Mouse (Mus musculus) hindbrain, embryonic 12.5 days (tissue): ENCODE measurements around the gene Mycbp. TPM values are rescaled to one million over a fixed set of nuclear protein-coding genes. Genes with fewer than 3 reads are reported as not detected.

Experiments
- ATAC-seq: fragments of 200-750 bp; cut with Nextera tagmentation; 2 replicates; pipeline ENCODE4 v1.8.0; 2017; ENCODE audit warnings: moderate TSS enrichment; ENCODE audit not compliant: low FRiP score
- H3K27ac ChIP-seq: fragments of 300-500 bp; sonication (generic); 2 replicates; pipeline ENCODE4 v1.5.1; 2016; ENCODE audit warnings: mild to moderate bottlenecking
- H3K27me3 ChIP-seq: fragments of 300-500 bp; sonication (generic); 2 replicates; pipeline ENCODE4 v1.6.1; 2016; ENCODE audit warnings: mild to moderate bottlenecking
- H3K36me3 ChIP-seq: fragments of 300-500 bp; sonication (generic); 2 replicates; pipeline ENCODE4 v1.6.1; 2016; ENCODE audit warnings: mild to moderate bottlenecking
- H3K4me1 ChIP-seq: fragments of 300-500 bp; sonication (generic); 2 replicates; pipeline ENCODE4 v1.6.1; 2016
- H3K4me2 ChIP-seq: fragments of 300-500 bp; sonication (generic); replicated peaks from 2 replicates; pipeline ENCODE4 v1.6.1; 2016; ENCODE audit warnings: mild to moderate bottlenecking
- H3K4me3 ChIP-seq: fragments of 300-500 bp; sonication (generic); 2 replicates; pipeline ENCODE4 v1.5.1; 2016; ENCODE audit warnings: mild to moderate bottlenecking
- H3K9ac ChIP-seq: fragments of 300-500 bp; sonication (generic); 2 replicates; pipeline ENCODE4 v1.6.1; 2016; ENCODE audit warnings: mild to moderate bottlenecking, moderate library complexity
- H3K9me3 ChIP-seq: fragments of 300-500 bp; sonication (generic); replicated peaks from 2 replicates; pipeline ENCODE4 v1.6.1; 2016; ENCODE audit warnings: mild to moderate bottlenecking
- WGBS: fragments of 180-500 bp; shearing (Covaris S2); methylation state at CpG from one replicate; pipeline ENCODE4 v1.1.7; 2016; 5-methylcytosine and 5-hydroxymethylcytosine counted together
- polyA plus RNA-seq: library from polyadenylated mRNA; unstranded; fragments of >200 nt; fragmentation: Nextera tagmentation; extraction: Ambion mirVana; gene quantifications from 2 replicates; pipeline ENCODE4 v1.2.1, GENCODE M21; 2016

Mycbp gene
- polyA plus RNA-seq = 48.9 and 56.1 TPM in 2 replicates

GRCm38 (mm10) chr4:123904333-123905125 is at the start of gene Mycbp:
Gene Mycbp, plus strand, starts transcription at chr4:123904832.
- peak within 1 kb of the TSS; percentile 92 for H3K4me2 ChIP-seq
- no peaks in the 10 kb centered on the region for H3K36me3 ChIP-seq
- WGBS = under 1% methylated on average over 44 of the region's 49 CpGs
- H3K4me1 ChIP-seq = peaks cover 15% of the 10 kb centered on the region
- peak; percentile 100 for ATAC-seq
- peak within 1 kb of the TSS; percentile 90 for H3K9ac ChIP-seq
- H3K9me3 ChIP-seq = no peaks in the 10 kb centered on the region
- peak within 1 kb of the TSS; percentile 62 for H3K4me3 ChIP-seq
- H3K27me3 ChIP-seq = no peaks in the 10 kb centered on the region
- H3K27ac ChIP-seq = peak within 1 kb of the TSS; percentile 81

- Histone ChIP-seq H3K4me1 (no peaks in the 10 kb centered on the region), H3K4me2 (no peak overlapping the region)
Observed at GRCm38 (mm10) chr4:123856888-123857287, 47.7 kb upstream of the Mycbp start.

GRCm38 (mm10) chr4:123858090-123858489 is 46.5 kb upstream of the Mycbp start:
- no peak for ATAC-seq
- WGBS = 86% methylated on average over 7 of the region's 7 CpGs
- no peaks in the 10 kb centered on the region for H3K4me1 ChIP-seq

More at GRCm38 (mm10) chr4:123856888-123857287, 47.7 kb upstream of the Mycbp start:
- 52% methylated on average over 4 of the region's 4 CpGs for WGBS
- no peaks in the 10 kb centered on the region for H3K36me3 ChIP-seq
- ATAC-seq = no peak
- no peak overlapping the region for H3K27ac ChIP-seq
- no peaks in the 10 kb centered on the region for H3K9me3 ChIP-seq
- H3K9ac ChIP-seq = no peak overlapping the region
- H3K27me3 ChIP-seq = no peaks in the 10 kb centered on the region
- H3K4me3 ChIP-seq = no peak overlapping the region

GRCm38 (mm10) chr4:123859379-123859778 is 45.3 kb upstream of the Mycbp start, which contains the start of gene 4933427I04Rik:
Gene 4933427I04Rik, plus strand, starts transcription at chr4:123859679.
- ATAC-seq = no peak
- Histone ChIP-seq H3K36me3 (no peaks in the 10 kb centered on the region), H3K27ac (no peak within 1 kb of the TSS), H3K27me3 (no peaks in the 10 kb centered on the region), H3K4me1 (no peaks in the 10 kb centered on the region), H3K4me3 (no peak within 1 kb of the TSS), H3K9me3 (no peaks in the 10 kb centered on the region), H3K4me2 (no peak within 1 kb of the TSS), H3K9ac (no peak within 1 kb of the TSS)
- 80% methylated on average over 3 of the region's 3 CpGs for WGBS

More at GRCm38 (mm10) chr4:123858090-123858489, 46.5 kb upstream of the Mycbp start:
- H3K36me3 ChIP-seq = no peaks in the 10 kb centered on the region
- H3K4me3 ChIP-seq = no peak overlapping the region
- H3K9ac ChIP-seq = no peak overlapping the region
- no peak overlapping the region for H3K27ac ChIP-seq
- H3K4me2 ChIP-seq = no peak overlapping the region
- no peaks in the 10 kb centered on the region for H3K27me3 ChIP-seq
- no peaks in the 10 kb centered on the region for H3K9me3 ChIP-seq

- H3K27ac ChIP-seq = no peak overlapping the region
- H3K4me2 ChIP-seq = no peak overlapping the region
- H3K9me3 ChIP-seq = no peaks in the 10 kb centered on the region
- H3K9ac ChIP-seq = no peak overlapping the region
- no peak for ATAC-seq
- WGBS = 56% methylated on average over 2 of the region's 2 CpGs
- H3K4me3 ChIP-seq = no peak overlapping the region
- H3K27me3 ChIP-seq = no peaks in the 10 kb centered on the region
- no peaks in the 10 kb centered on the region for H3K36me3 ChIP-seq
- no peaks in the 10 kb centered on the region for H3K4me1 ChIP-seq
Observed at GRCm38 (mm10) chr4:123859803-123860202, 44.8 kb upstream of the Mycbp start.

- 86% methylated on average over 5 of the region's 5 CpGs for WGBS
- ATAC-seq = no peak
Observed at GRCm38 (mm10) chr4:123860621-123861020, 44.0 kb upstream of the Mycbp start.

GRCm38 (mm10) chr4:123893726-123894125 is 10.9 kb upstream of the Mycbp start:
- 92% methylated on average over 5 of the region's 5 CpGs for WGBS
- no peaks in the 10 kb centered on the region for H3K27me3 ChIP-seq
- H3K36me3 ChIP-seq = no peaks in the 10 kb centered on the region
- no peak for ATAC-seq
- H3K4me3 ChIP-seq = no peak overlapping the region
- H3K9ac ChIP-seq = no peak overlapping the region
- H3K27ac ChIP-seq = no peak overlapping the region
- H3K4me1 ChIP-seq = no peaks in the 10 kb centered on the region
- H3K9me3 ChIP-seq = no peaks in the 10 kb centered on the region
- H3K4me2 ChIP-seq = no peak overlapping the region

More at GRCm38 (mm10) chr4:123860621-123861020, 44.0 kb upstream of the Mycbp start:
- Histone ChIP-seq H3K27me3 (no peaks in the 10 kb centered on the region), H3K9me3 (no peaks in the 10 kb centered on the region), H3K4me2 (no peak overlapping the region), H3K4me3 (no peak overlapping the region), H3K4me1 (no peaks in the 10 kb centered on the region), H3K27ac (no peak overlapping the region), H3K9ac (no peak overlapping the region), H3K36me3 (no peaks in the 10 kb centered on the region)

GRCm38 (mm10) chr4:123894295-123894694 is 10.3 kb upstream of the Mycbp start:
- no peaks in the 10 kb centered on the region for H3K4me1 ChIP-seq
- no peak overlapping the region for H3K4me2 ChIP-seq
- 87% methylated on average over 4 of the region's 4 CpGs for WGBS
- no peak overlapping the region for H3K27ac ChIP-seq
- no peak overlapping the region for H3K9ac ChIP-seq
- no peak overlapping the region for H3K4me3 ChIP-seq
- no peaks in the 10 kb centered on the region for H3K9me3 ChIP-seq
- no peaks in the 10 kb centered on the region for H3K36me3 ChIP-seq
- H3K27me3 ChIP-seq = no peaks in the 10 kb centered on the region
- ATAC-seq = no peak

GRCm38 (mm10) chr4:123898696-123899095 is 5.9 kb upstream of the Mycbp start:
- Histone ChIP-seq H3K27ac (no peak overlapping the region), H3K27me3 (no peaks in the 10 kb centered on the region), H3K4me1 (no peaks in the 10 kb centered on the region), H3K4me2 (no peak overlapping the region), H3K9me3 (no peaks in the 10 kb centered on the region), H3K4me3 (no peak overlapping the region), H3K36me3 (no peaks in the 10 kb centered on the region), H3K9ac (no peak overlapping the region)
- ATAC-seq = no peak
- WGBS = 12% methylated on average over 5 of the region's 5 CpGs

- no peak overlapping the region for H3K27ac ChIP-seq
- no peak overlapping the region for H3K4me3 ChIP-seq
- H3K9me3 ChIP-seq = no peaks in the 10 kb centered on the region
- 74% methylated on average over 3 of the region's 3 CpGs for WGBS
- no peak overlapping the region for H3K9ac ChIP-seq
- no peak for ATAC-seq
- no peaks in the 10 kb centered on the region for H3K36me3 ChIP-seq
- no peak overlapping the region for H3K4me2 ChIP-seq
- H3K27me3 ChIP-seq = no peaks in the 10 kb centered on the region
- H3K4me1 ChIP-seq = peaks cover 15% of the 10 kb centered on the region
Observed at GRCm38 (mm10) chr4:123903432-123903831, 1.2 kb upstream of the Mycbp start.

GRCm38 (mm10) chr4:123905126-123905668 is 565 bp downstream of the Mycbp start:
- Histone ChIP-seq H3K27me3 (no peaks in the 10 kb centered on the region), H3K4me2 (peak overlapping the region; percentile 92), H3K27ac (peak overlapping the region; percentile 81), H3K4me3 (peak overlapping the region; percentile 62), H3K4me1 (peaks cover 15% of the 10 kb centered on the region), H3K9me3 (no peaks in the 10 kb centered on the region), H3K9ac (peak overlapping the region; percentile 90), H3K36me3 (no peaks in the 10 kb centered on the region)
- no peak for ATAC-seq
- WGBS = under 1% methylated on average over 52 of the region's 53 CpGs

GRCm38 (mm10) chr4:123911503-123911902 is 6.9 kb downstream of the Mycbp start:
- H3K9me3 ChIP-seq = no peaks in the 10 kb centered on the region
- H3K4me2 ChIP-seq = no peak overlapping the region
- H3K36me3 ChIP-seq = peaks cover 20% of the 10 kb centered on the region
- no peak overlapping the region for H3K27ac ChIP-seq
- no peak overlapping the region for H3K9ac ChIP-seq
- no peaks in the 10 kb centered on the region for H3K27me3 ChIP-seq
- WGBS = 87% methylated on average over 4 of the region's 4 CpGs
- no peak for ATAC-seq
- peaks cover 15% of the 10 kb centered on the region for H3K4me1 ChIP-seq
- H3K4me3 ChIP-seq = no peak overlapping the region
